Mouse (Mus musculus): ENCODE results near the gene Mpdu1. TPM values are rescaled to one million over a fixed set of nuclear protein-coding genes. Genes with fewer than 3 reads are reported as not detected.
A peak's percentile ranks its signal among the peaks of the same experiment; 100 is the strongest.

Gene Mpdu1
- polyA plus RNA-seq, 1 experiment from 2014 or later = 82.6 TPM

GRCm38 (mm10) chr11:69699595-69699994, 37.2 kb upstream of the Mpdu1 start:
- Histone ChIP-seq H3K4me2 (ENCODE audit: low read length) (no peak overlapping the region), H3K36me3 (ENCODE audit: insufficient read depth, low read length) (no peaks in the 10 kb centered on the region), H3K9ac (ENCODE audit: low read depth, low read length) (no peak overlapping the region), H3K27me3 (ENCODE audit: insufficient read depth, low read length) (no peaks in the 10 kb centered on the region), H3K27ac (no peak overlapping the region), H3K9me3 (replicated peaks; ENCODE audit: low read length) (no peaks in the 10 kb centered on the region), H3K4me1 (replicated peaks; ENCODE audit: insufficient read depth, low read length) (peaks cover 8% of the 10 kb centered on the region), H3K4me3 (replicated peaks; ENCODE audit: low read depth, low read length) (no peak overlapping the region)
- TF ChIP-seq CTCF (IDR thresholded peaks at IDR 0.05; ENCODE audit: low read depth) = no peak
- 47% methylated on average over 1 of the region's 1 CpGs for WGBS
- DNase-seq (ENCODE audit: low spot score) = no peak
- ATAC-seq (replicated peaks; ENCODE audit: low FRiP score, low read depth) = no peak

GRCm38 (mm10) chr11:69698574-69698973, 36.1 kb upstream of the Mpdu1 start:
- Histone ChIP-seq H3K4me3 (replicated peaks; ENCODE audit: low read depth, low read length) (no peak overlapping the region), H3K9ac (ENCODE audit: low read depth, low read length) (no peak overlapping the region), H3K27ac (no peak overlapping the region), H3K4me1 (replicated peaks; ENCODE audit: insufficient read depth, low read length) (peaks cover 9% of the 10 kb centered on the region), H3K27me3 (ENCODE audit: insufficient read depth, low read length) (no peaks in the 10 kb centered on the region), H3K36me3 (ENCODE audit: insufficient read depth, low read length) (no peaks in the 10 kb centered on the region), H3K4me2 (ENCODE audit: low read length) (no peak overlapping the region), H3K9me3 (replicated peaks; ENCODE audit: low read length) (no peaks in the 10 kb centered on the region)
- 69% methylated on average over 5 of the region's 5 CpGs for WGBS
- DNase-seq (ENCODE audit: low spot score) = no peak
- TF ChIP-seq CTCF (IDR thresholded peaks at IDR 0.05; ENCODE audit: low read depth) = peak; percentile 34; the same call in 1 of the 2 replicates
- ATAC-seq (replicated peaks; ENCODE audit: low FRiP score, low read depth) = no peak

- no peak for TF ChIP-seq CTCF (IDR thresholded peaks at IDR 0.05; ENCODE audit: low read depth)
- Histone ChIP-seq H3K27me3 (ENCODE audit: insufficient read depth, low read length) (no peaks in the 10 kb centered on the region), H3K4me2 (ENCODE audit: low read length) (no peak overlapping the region), H3K9me3 (replicated peaks; ENCODE audit: low read length) (no peaks in the 10 kb centered on the region), H3K27ac (no peak overlapping the region), H3K9ac (ENCODE audit: low read depth, low read length) (no peak overlapping the region), H3K4me3 (replicated peaks; ENCODE audit: low read depth, low read length) (no peak overlapping the region), H3K36me3 (ENCODE audit: insufficient read depth, low read length) (no peaks in the 10 kb centered on the region), H3K4me1 (replicated peaks; ENCODE audit: insufficient read depth, low read length) (peaks cover 14% of the 10 kb centered on the region)
- WGBS = 87% methylated on average over 3 of the region's 3 CpGs
- ATAC-seq (replicated peaks; ENCODE audit: low FRiP score, low read depth) (no peak), DNase-seq (ENCODE audit: low spot score) (no peak)
Measured at GRCm38 (mm10) chr11:69697396-69697795, 35.0 kb upstream of the Mpdu1 start.

DNA sequence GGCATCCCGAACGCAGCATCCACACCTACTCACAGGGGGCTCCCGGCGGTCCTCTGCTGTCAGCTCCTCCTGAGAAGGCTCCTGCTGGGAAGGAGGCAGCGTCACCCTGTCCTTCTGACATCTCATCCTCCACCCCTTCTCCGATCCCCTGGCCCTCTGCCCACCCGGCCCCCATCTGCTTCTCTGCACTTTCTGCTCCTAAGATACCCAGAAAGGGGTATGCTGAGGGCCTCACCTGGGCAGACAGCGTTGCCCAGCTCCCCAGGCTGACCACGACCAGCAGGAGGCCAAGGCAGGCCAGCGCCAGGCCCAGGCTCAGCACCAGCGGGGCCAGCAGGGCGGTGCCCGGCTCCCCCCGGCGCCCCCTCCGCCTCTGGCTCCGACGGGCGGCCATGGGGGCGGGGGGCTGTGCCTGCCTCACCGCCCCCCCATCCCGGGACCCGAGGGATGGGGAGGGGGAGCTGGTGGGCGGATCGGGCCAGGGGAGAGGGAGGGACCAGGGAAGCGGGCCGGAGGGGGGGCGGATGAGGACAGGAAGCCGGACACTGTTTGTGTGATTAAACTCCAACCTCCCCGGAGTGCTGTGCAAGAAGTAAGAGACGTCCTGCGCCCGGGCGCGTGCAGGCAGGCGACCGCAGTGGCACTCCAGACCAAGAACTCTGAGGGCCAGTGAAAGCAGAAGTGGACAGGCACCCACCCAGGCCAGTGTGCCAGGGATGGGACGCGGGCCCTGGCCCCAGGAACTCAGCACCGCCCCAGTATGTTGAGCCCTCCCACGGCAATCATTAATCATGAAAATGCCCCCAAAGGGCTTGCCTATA, 33.1 kb upstream of the Mpdu1 start, which contains the start of the genes Tnfsf12 and Tnfsfm13:
Tnfsf12 (minus strand) TSS at position 489 of the 821 bp plus-strand sequence.
Tnfsfm13 (minus strand) TSS at position 738 of the 821 bp plus-strand sequence.
- H3K9ac ChIP-seq (ENCODE audit: low read depth, low read length) = peak within 1 kb of the TSS; percentile 88
- no peaks in the 10 kb centered on the region for H3K27me3 ChIP-seq (ENCODE audit: insufficient read depth, low read length)
- no peaks in the 10 kb centered on the region for H3K9me3 ChIP-seq (replicated peaks; ENCODE audit: low read length)
- DNase-seq (ENCODE audit: low spot score) (peak; percentile 88), ATAC-seq (replicated peaks; ENCODE audit: low FRiP score, low read depth) (peak; percentile 69)
- H3K4me1 ChIP-seq (replicated peaks; ENCODE audit: insufficient read depth, low read length) = peaks cover 14% of the 10 kb centered on the region
- H3K4me3 ChIP-seq (replicated peaks; ENCODE audit: low read depth, low read length) = peak within 1 kb of the TSS; percentile 63
- H3K27ac ChIP-seq = peak within 1 kb of the TSS; percentile 88
- H3K36me3 ChIP-seq (ENCODE audit: insufficient read depth, low read length) = no peaks in the 10 kb centered on the region
- TF ChIP-seq CTCF (IDR thresholded peaks at IDR 0.05; ENCODE audit: low read depth) = peak; percentile 36; the same call in 1 of the 2 replicates
- WGBS = 2% methylated on average over 40 of the region's 41 CpGs
- peak within 1 kb of the TSS; percentile 88 for H3K4me2 ChIP-seq (ENCODE audit: low read length)

DNA sequence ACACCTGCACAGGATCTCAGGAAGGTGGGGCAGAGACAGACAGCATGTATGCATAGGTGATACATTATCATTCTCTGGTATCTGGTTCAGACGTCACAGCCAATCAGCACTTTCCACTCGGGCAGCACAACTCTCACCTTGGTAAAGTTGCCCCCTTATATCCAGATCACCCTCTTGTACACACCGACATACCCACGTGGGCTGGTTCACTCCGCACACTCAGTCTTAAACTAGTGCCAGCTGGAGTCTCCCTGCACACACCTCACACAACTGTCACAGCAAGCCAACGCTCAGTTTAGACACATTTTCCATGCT, 32.6 kb upstream of the Mpdu1 start:
- Histone ChIP-seq H3K4me3 (replicated peaks; ENCODE audit: low read depth, low read length) (peak overlapping the region; percentile 63), H3K9me3 (replicated peaks; ENCODE audit: low read length) (no peaks in the 10 kb centered on the region), H3K4me2 (ENCODE audit: low read length) (peak overlapping the region; percentile 88), H3K36me3 (ENCODE audit: insufficient read depth, low read length) (no peaks in the 10 kb centered on the region), H3K27me3 (ENCODE audit: insufficient read depth, low read length) (no peaks in the 10 kb centered on the region), H3K9ac (ENCODE audit: low read depth, low read length) (peak overlapping the region; percentile 88), H3K4me1 (replicated peaks; ENCODE audit: insufficient read depth, low read length) (peaks cover 14% of the 10 kb centered on the region), H3K27ac (peak overlapping the region; percentile 88)
- 28% methylated on average over 6 of the region's 6 CpGs for WGBS
- no peak for DNase-seq (ENCODE audit: low spot score)
- ATAC-seq (replicated peaks; ENCODE audit: low FRiP score, low read depth) = no peak
- no peak for TF ChIP-seq CTCF (IDR thresholded peaks at IDR 0.05; ENCODE audit: low read depth)

GRCm38 (mm10) chr11:69693421-69693965, 31.1 kb upstream of the Mpdu1 start:
- no peaks in the 10 kb centered on the region for H3K9me3 ChIP-seq (replicated peaks; ENCODE audit: low read length)
- peaks cover 14% of the 10 kb centered on the region for H3K4me1 ChIP-seq (replicated peaks; ENCODE audit: insufficient read depth, low read length)
- no peak for ATAC-seq (replicated peaks; ENCODE audit: low FRiP score, low read depth)
- no peaks in the 10 kb centered on the region for H3K36me3 ChIP-seq (ENCODE audit: insufficient read depth, low read length)
- no peak for TF ChIP-seq CTCF (IDR thresholded peaks at IDR 0.05; ENCODE audit: low read depth)
- H3K4me3 ChIP-seq (replicated peaks; ENCODE audit: low read depth, low read length) = no peak overlapping the region
- H3K27ac ChIP-seq = peak overlapping the region; percentile 39; the same call in 1 of the 2 replicates
- 50% methylated on average over 11 of the region's 11 CpGs for WGBS
- no peaks in the 10 kb centered on the region for H3K27me3 ChIP-seq (ENCODE audit: insufficient read depth, low read length)
- no peak overlapping the region for H3K4me2 ChIP-seq (ENCODE audit: low read length)
- H3K9ac ChIP-seq (ENCODE audit: low read depth, low read length) = no peak overlapping the region
- DNase-seq (ENCODE audit: low spot score) = no peak

Measured in kidney, postnatal 0 days (tissue).